Mouse (Mus musculus): ENCODE data around the gene Cmtm2a.
"Not testable (repeated sequence)": the region's sequence is repeated elsewhere in the genome, so short reads cannot be mapped to it uniquely, and the experiment has no call there.

Cmtm2a gene

DNA sequence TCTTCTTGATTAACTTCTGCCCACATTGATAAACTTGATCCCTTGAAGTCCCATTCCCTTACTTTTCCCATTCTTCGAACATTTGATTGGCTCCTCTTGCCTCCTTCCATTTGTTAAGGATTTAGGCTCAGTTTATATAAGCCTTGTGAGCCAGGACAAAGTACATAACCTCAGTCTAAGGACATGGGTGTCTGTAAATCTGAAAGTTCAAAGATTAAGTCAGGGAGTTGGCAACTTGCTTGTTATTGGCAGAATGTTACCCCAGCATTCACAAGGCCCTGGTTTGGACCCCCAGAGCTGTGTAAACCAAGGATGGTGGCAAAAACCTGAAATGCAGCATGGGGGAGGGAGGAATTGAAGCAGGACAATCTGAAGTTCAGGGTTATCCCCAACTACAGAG, 1.4 kb upstream of the Cmtm2a start:
- no peak for DNase-seq (ENCODE audit: low spot score)

DNA sequence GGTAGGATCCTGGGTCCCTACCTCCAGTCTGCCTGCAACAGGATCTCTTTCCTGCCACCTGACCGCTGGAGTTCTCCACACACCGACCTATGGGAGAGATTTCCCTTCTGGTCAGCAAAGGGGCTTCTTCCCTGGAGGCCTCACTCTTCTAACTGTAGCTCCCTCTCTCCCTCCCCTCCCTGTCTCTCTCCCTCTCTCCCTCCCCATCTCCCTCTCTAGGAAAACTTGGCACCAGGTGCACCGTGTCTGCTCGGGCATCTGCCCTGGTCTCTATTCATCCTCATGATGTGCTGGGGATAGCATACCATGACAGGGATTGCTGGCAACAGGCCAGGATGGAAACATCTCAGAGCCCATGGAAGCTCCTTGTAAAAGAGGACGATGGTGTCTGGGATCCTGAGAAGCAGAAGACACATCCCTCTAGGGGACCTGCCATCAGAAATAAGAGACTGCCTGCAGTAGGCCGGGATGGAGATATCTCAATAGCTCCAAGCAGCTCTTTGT, 24.0 kb downstream of the Cmtm2a start:
- no peak for DNase-seq (ENCODE audit: low spot score)

DNA sequence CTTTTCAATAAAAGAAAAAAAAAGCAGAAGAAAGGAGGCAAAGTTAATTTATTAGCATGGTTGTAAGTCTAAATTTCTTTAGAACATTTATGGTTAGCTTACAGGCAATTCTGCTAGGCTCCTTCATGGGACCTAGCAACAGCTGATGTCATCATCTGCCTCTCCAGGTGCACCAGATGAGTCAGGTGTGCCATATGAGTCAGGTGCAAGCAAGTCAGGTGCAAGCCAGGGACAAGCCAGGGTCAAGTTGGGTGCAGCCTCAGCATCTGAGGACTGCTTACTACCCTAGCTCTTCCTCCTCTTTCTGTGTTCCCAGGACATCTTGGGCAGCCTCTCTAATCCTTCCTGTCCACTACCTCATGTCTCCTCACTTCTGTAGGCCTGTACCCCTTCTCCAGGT, 24.6 kb downstream of the Cmtm2a start:
- no peak for DNase-seq (ENCODE audit: low spot score)

DNA sequence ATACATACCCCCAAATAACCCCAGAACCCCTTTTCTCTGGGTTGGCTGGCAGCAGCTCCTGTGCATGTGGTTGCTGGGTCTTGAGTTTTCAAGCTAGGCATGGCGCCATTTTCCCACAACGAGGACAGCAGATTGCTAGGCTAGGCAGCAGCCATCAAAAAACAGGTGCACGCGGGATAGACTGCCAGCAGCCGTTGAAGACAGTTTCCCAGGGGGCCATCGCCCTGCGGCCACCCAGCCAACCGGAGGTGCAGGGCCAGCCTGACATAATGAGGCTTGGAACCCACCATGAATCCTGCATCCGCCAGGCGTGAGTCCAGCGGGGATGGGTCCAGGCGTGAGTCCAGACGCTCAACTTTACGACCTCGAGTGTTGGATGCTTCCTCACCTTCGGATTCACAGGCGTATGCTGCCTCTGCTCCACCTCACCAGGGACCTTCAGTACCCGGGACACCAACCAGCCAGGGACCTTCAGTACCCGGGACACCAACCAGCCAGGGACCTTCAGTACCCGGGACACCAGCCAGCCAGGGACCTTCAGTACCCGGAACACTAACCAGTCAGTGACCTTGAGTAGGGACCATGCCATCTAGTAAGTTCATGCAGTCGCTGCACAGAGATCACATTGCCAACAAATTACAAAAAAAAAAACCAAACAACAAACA, 28.6 kb downstream of the Cmtm2a start:
- not testable (repeated sequence) for DNase-seq (ENCODE audit: low spot score)

GRCm38 (mm10) chr8:104261802-104262201, 31.2 kb downstream of the Cmtm2a start:
- not testable (repeated sequence) for DNase-seq (ENCODE audit: low spot score)

GRCm38 (mm10) chr8:104253016-104253415, 40.0 kb downstream of the Cmtm2a start:
- DNase-seq (ENCODE audit: low spot score) = no peak

DNA sequence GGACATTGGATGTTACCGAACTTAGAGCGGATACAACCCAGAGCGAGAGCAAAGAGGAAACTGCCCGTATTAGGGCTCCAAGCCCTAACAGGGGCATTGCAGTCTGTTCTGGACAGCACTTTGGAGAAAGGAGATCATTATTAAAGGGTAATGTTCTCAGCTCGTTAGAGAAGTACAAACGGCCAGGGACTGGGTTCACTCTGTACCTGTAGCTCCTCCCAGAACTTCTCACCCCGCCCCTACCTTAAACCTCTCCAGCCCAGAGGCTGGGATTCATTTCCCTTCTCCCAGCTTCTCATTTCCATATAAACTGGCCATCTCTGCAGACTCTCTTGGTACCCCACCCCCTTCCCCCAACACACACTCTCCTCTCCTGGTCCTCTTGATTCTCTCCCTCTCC, 41.5 kb downstream of the Cmtm2a start:
- peak; percentile 24 for DNase-seq (ENCODE audit: low spot score)

DNA sequence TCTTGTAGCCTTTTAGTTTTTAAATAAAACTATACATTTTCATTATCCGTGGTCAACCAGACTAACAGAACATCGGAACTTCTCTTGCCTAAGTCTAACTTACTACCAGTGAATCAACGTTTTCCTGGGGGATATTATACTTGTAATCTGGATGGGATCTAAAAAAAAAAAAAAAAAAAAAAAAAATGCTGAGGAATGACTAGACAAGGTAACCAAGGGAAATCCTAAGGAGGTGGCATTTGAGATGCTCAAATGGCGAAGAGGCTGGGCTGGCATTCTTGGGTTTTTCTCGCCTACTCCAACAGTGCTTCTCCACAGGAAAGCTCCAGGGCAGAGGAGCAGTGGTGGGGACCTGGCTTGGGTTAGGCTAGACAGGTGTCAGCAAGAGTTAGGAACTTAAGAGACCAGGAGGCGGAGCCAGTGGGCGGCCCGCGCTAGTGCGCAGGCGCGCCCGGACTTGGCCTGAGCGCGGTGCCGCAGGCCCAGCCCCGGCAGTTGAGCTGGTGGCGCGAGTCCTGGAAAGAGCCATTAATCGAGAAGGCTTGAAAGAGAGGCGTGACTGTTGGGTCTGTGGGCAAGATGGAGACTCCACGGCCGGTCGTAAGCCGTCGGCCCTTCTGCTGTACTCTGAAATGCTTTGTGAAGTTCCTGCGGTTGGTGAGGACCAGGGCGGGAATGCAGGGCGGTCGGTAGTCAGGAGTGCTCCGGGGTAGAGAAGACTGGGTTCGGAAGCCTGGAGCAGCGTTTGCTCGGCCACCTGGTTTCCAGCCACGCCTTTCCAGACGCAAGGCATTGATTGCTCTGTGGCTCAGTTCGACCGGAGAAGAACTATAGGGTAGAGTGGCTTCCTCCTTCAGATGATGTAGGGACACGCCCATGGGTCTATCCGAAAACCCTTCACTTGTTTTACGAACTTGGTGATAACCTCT, 42.3 kb downstream of the Cmtm2a start, which contains the start of gene Cklf:
TSS of gene Cklf (plus strand) at position 423 of the 929 bp plus-strand sequence.
- peak; percentile 96 for DNase-seq (ENCODE audit: low spot score)

GRCm38 (mm10) chr8:104249442-104249996, 43.5 kb downstream of the Cmtm2a start:
- no peak for DNase-seq (ENCODE audit: low spot score)

DNA sequence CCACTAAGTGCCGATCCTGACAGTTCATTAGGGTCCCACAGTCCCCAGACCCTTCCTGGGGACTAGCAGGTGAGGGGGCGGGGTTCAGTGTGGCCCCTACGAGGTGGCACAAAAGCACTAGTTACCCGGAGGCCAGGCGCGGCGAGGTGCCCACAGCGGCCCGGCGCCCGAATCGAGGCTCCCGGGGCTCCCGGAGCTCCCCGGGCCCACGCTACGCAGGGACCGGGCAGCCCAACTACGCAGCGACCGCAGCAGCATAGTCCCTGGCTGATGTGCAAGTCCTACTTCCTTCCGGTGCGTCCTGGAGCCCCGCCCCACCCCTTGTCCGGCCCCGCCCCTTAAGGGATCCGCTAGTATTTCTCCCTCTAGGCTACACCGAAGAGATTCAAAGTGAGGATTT, 44.7 kb downstream of the Cmtm2a start, which contains the start of gene Tk2:
TSS of gene Tk2 (minus strand) at position 283 of the 400 bp plus-strand sequence.
- DNase-seq (ENCODE audit: low spot score) = peak; percentile 82

DNA sequence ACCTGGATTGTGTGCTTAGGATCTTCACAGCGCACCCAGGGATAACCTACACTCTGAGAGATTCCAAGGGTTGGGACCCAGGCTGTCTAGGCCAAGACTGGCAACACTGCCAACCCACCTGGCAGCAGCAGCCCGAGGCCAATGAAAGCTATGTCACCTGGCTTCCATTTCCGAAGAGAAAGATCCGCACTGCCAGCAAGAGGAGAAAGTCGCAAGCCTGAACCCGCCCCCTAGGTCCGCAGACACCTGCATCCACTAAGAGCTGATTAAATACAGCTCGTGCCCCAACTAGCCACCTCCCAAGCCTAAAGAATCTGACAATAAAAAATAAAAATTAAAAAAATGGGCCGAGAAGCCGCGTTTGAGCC, 45.1 kb downstream of the Cmtm2a start:
- peak; percentile 20 for DNase-seq (ENCODE audit: low spot score)

DNA sequence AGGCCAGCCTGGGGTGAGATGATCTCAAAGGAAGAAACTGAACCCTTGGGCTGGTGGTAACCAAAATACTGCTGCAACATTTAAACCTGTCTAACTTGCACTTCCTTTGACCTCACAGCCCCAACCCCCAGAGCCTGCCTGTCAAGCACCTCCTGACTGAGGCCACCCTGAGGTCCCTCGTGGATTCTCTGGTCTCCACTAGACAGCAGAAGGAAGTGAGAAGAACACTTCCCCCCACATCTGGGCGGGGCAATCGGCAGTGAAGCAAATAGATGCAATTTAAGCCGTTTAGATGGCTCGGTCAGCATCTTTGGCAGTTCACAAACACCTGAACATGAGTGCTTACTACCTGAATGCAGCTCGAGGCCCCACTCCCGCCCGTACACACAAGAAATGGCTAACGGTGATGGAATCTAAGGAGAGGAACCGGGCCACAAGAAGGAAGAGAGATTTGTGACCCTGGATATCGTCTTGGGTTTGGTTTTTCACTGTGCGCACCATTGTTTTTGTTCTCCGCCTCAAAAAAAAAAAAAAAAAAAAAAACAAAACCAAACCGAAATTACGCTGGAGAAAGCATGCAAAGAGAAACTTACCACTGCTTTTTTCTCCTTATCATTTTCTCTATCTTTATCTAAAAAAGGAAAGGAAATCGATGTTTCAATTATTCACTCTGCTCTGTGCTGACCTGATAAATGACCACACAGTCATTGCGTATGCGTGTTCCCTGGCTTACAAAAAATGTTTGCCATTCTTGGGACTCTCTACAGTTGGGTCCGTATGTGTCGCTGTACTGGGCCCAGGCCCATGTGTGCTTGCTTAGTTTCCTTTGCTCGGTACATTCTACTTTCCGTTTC, 45.7 kb downstream of the Cmtm2a start:
- DNase-seq (ENCODE audit: low spot score) = no peak

DNA sequence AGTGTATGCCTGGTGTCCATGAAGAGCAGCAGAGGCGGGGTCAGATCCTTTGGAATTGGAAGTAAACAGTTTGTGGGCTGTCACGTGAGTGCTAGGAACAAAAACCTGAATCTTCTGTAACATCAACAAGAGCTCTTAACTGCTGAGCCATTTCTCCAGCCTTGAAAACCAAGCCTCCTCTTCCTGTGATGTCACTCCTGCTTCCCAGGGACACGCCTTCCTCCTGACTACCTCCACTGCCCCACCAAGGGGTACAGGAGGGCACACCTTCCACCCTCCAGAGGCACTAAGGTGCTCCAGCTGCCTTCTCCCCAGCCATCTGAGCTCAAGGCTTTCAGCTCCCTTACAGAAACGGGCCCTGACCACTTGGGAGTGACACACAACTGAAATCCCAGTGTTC, 46.4 kb downstream of the Cmtm2a start:
- no peak for DNase-seq (ENCODE audit: low spot score)

DNA sequence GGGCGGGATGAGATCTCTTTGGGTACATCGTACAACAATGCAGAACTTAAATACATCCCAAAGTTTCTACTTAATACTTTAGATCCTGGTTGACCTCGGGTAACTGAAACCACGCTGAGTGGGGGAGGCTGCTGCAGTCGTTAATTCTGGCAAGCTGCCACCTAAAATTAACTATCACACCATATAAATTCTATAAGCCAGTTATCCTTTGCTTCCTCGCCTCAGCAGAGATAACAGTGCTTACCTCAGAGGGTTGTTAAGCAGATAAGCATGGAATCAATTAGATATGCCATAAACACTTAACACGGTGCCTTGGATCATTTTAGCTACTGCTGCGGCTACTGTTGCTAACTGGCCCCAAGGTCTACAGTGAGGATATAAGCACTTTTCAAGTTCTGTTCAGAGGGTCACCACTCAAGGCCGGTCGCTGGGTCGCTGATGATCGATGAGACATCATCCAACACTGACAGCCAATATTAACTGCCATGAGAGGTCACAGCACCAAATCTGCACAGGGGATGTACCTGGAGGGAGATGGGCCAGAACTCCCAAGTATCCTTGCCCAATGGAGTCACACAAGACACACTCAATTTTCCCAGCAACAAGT, 50.8 kb downstream of the Cmtm2a start:
- no peak for DNase-seq (ENCODE audit: low spot score)

DNA sequence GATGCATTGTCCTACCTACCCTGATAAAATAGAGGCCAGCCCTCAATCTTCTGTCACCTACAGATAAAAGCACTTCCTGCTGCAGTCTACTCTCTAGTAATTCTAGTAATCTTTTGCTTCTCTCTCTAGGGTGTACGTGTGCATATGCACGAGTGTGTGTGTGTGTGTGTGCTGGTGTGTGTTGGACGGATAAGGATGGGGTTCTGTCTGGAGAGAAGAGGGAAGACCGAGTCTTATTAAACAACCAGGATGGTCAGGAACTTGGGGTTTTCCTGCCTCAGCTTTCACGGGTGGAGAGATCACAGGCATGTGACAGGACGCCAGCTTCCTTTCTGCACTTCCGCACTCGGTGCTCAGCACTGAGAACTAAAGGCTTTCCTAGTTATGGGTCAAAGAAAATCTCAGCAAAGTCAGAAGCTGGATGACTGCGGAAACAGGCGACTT, 53.5 kb downstream of the Cmtm2a start:
- DNase-seq (ENCODE audit: low spot score) = no peak

DNA sequence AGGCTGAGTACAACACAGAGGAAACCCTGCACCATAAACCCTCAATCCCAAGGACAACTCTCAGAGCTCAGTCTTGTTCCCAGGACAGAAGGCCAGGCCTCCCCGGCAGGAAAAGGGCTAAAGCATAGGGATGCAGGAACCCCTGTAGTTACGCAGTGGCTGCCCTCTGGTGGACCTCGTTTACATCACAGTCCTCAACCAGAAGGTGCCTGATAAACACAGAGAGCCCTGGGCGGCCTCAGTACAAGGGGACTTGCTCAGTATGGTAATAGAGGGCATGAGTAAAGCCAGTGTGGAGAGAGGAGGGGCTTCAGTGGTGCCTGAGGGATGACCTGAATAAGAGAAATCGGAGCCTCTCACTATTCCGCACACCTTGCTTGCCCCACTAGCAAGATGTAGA, 58.4 kb downstream of the Cmtm2a start:
- no peak for DNase-seq (ENCODE audit: low spot score)

DNA sequence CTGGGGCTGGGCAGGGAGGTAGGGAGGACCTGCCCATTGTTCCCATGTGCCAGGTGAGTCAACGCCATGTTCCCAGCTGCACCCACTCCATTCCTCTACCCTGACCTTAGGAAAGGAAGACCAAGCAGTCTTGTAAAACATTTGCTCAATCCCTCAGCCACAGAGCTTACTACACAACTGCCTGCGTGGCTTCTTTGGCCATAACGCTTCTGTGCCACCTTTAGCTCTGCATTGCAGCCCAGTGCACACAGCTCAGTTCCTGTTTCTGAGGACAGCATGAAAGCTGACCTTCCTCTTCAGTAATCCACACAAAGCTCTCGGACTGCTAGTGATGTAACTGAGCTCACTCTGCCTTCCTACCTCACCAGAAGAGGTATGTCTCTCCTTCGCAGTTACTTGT, 60.1 kb downstream of the Cmtm2a start:
- no peak for DNase-seq (ENCODE audit: low spot score)

GRCm38 (mm10) chr8:104232039-104232438, 60.9 kb downstream of the Cmtm2a start:
- DNase-seq (ENCODE audit: low spot score) = no peak
